Mouse (Mus musculus) left cerebral cortex, adult 8-10 months (tissue): ENCODE measurements at regions not wholly inside any gene's neighbourhood (a gene's known extent, or its start where the extent isn't known, plus 50 kb on each side); places are given as distances from the start of the nearest gene placed in this dataset.

Experiments
- DNase-seq, 2 experiments: peaks; one replicate each; pipeline ENCODE4 v3.0.0; 2022; ENCODE audit warnings: low spot score in 2 of 2

DNA sequence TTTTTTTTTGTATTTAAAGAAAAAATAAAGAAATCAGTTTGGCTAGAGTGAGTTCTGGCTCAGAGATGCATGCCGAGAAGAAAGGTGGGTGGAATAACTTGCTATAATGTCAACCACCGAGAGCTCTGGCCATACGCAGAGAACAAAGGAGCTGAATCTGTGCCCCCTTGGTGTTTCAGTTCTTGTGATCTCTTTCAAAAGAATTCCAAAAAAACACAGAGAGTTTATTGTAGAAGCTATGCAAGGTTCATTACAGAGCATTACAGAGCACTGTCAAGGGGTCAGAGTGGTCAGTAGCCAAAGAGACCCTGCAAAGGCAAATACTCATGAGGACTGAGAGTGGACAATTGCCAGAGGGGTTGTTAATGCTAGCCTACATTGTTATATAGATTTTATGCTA, 514.9 kb downstream of the Pdha2 start:
- DNase-seq: no peak

DNA sequence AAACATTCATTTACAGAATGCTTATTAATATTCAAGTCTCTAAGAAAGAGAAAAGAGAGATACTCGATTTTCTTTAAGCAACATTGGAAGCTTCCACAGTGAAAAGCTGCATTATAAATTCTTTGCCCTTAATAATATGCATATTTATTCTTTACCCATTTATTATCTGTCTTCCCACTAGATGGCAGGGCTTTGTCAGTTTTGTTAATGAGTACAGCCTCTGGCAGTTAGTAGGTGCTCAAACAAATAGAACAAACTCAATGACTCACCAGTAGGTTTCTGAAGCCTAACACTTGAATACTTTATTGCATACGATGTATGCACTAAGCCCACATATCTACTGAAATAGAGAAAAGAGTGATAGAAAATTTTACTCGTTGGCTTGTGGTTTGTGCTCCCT, 529.4 kb downstream of the Pdha2 start:
- DNase-seq: no peak

DNA sequence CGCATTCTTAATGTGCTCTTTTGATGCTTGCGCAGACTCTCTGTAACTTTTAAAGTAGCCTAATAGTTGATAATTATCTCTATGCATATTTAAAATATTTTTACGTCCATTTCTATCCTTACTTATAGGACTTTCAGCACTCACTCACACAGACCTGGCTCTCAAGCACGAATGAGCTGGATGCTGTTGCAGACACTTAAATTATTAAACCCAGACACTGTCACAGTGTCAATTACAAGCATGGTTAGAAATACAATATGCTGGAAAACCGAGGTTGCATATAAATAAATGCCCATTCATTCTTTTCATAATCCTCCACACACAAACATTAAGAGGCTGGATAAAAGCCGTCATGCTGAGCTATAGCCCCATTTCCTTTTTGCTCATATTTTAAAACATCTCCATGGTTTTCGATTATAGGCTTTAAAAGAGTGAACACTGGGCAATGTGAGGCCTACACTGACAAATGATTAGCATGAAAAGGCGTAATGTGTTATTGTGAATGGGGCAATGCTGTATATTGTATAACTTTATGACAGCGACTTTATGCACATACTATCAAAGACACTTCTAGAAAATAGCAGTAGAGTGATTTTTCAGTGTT, 566.3 kb downstream of the Pdha2 start:
- no peak for DNase-seq

DNA sequence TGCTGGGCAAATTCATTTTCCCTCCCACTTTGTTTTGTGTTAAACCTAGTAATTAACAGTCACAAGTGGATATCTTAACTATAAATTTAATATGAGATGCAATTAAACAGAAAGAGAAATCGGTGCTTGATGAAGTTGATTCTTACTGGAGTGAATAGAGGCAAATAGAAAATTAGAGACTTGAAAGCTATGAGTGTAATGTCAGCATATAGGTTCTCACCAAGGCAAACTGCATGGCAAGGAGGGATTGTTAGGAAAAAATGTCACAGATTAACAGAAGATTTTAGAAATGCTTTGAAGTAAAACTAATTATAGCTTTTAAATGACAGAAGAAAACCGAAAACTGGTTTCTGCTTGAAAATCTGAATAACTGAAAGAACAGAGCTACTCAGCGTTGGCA, 592.3 kb downstream of the Pdha2 start:
- no peak for DNase-seq
